Mouse (Mus musculus): ENCODE data around the gene Ppp2r3c. TPM values are rescaled to one million over a fixed set of nuclear protein-coding genes. Genes with fewer than 3 reads are reported as not detected.
"Not testable (repeated sequence)": the region's sequence is repeated elsewhere in the genome, so short reads cannot be mapped to it uniquely, and the experiment has no call there.

The Ppp2r3c gene
- polyA plus RNA-seq, 1 experiment from 2014 or later = 25.6 TPM

- no peak overlapping the region for H3K27ac ChIP-seq (replicated peaks)
- H3K4me1 ChIP-seq (replicated peaks) = no peaks in the 10 kb centered on the region
- H3K36me3 ChIP-seq = peaks cover 5% of the 10 kb centered on the region; the same call in 1 of the 2 replicates
- no peak for ATAC-seq (ENCODE audit: low read depth)
- no peak overlapping the region for H3K4me2 ChIP-seq
- no peak overlapping the region for H3K9ac ChIP-seq
- H3K4me3 ChIP-seq = no peak overlapping the region
- no peaks in the 10 kb centered on the region for H3K9me3 ChIP-seq
- H3K27me3 ChIP-seq = no peaks in the 10 kb centered on the region
- WGBS = 85% methylated on average over 7 of the region's 7 CpGs
These were observed 9.0 kb upstream of the Ppp2r3c start for GRCm38 (mm10) chr12:55311841-55312240.

DNA sequence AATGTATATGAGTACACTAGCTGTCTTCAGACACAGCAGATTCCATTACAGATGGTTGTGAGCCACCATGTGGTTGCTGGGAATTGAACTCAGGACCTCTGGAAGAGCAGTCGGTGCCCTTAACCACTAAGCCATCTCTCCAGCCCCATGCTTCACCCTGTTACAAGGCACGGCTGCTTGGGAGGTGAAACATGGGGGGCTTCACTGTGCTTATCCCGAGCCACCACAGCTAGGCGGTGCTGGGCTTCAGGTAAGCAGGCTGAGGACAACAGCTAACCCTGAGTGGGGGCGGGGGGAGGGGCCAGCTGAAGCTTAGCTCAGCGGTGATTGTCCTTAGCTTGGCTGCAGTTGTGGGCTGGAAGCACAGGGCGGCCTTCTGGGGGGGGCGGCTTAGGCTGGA, 6.7 kb upstream of the Ppp2r3c start:
- Histone ChIP-seq H3K9me3 (no peaks in the 10 kb centered on the region), H3K9ac (no peak overlapping the region), H3K27ac (replicated peaks) (no peak overlapping the region), H3K4me3 (no peak overlapping the region), H3K4me2 (no peak overlapping the region), H3K27me3 (no peaks in the 10 kb centered on the region), H3K36me3 (peaks cover 9% of the 10 kb centered on the region), H3K4me1 (replicated peaks) (peaks cover 6% of the 10 kb centered on the region)
- ATAC-seq (ENCODE audit: low read depth) = no peak
- WGBS = 86% methylated on average over 8 of the region's 8 CpGs

DNA sequence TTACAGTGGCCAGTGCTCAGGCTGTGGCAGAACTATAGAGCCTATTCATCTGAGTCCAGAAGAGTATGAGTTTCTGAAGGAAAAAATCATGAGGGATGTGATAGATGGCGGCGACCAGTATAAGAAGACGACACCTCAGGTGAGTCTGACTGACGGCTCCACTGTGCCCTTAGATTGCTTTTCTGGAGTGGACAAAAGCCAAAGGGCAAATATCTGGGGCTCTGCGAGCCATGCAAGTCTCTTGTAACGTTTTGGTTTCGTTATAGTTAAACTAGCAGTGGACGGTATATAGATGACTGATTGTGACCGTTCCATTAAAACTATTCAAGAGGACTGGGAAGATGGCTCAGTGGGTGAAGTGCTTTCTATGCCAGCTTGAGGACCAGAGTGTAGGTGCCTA, 5.9 kb upstream of the Ppp2r3c start:
- no peaks in the 10 kb centered on the region for H3K27me3 ChIP-seq
- no peak overlapping the region for H3K27ac ChIP-seq (replicated peaks)
- no peak overlapping the region for H3K9ac ChIP-seq
- no peak overlapping the region for H3K4me3 ChIP-seq
- H3K9me3 ChIP-seq = no peaks in the 10 kb centered on the region
- 96% methylated on average over 9 of the region's 9 CpGs for WGBS
- peaks cover 14% of the 10 kb centered on the region for H3K4me1 ChIP-seq (replicated peaks)
- ATAC-seq (ENCODE audit: low read depth) = no peak
- peaks cover 9% of the 10 kb centered on the region for H3K36me3 ChIP-seq
- H3K4me2 ChIP-seq = no peak overlapping the region

DNA sequence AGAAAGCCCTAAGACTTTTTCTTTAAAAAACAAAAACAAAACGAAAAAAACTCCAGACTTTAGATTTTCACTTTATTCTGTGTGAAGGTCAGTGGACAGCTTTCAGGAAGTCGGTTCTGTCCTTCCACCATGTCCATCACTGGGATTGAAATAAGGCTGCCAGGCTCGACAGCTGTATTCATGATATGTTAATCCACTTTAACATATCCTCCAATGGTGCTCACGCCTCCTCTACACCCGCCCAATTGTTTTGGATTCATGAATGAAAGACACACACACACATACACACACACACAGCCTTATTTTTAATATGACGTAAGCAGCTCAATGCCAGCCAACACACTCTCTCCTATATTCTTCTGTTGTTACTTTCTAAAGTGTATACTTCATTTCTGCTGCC, 4.8 kb upstream of the Ppp2r3c start:
- no peaks in the 10 kb centered on the region for H3K27me3 ChIP-seq
- no peak for ATAC-seq (ENCODE audit: low read depth)
- no peaks in the 10 kb centered on the region for H3K9me3 ChIP-seq
- H3K4me1 ChIP-seq (replicated peaks) = peaks cover 18% of the 10 kb centered on the region
- 88% methylated on average over 6 of the region's 6 CpGs for WGBS
- no peak overlapping the region for H3K4me3 ChIP-seq
- no peak overlapping the region for H3K4me2 ChIP-seq
- no peak overlapping the region for H3K9ac ChIP-seq
- no peak overlapping the region for H3K27ac ChIP-seq (replicated peaks)
- H3K36me3 ChIP-seq = peaks cover 9% of the 10 kb centered on the region

- H3K4me1 ChIP-seq (replicated peaks) = peaks cover 25% of the 10 kb centered on the region
- no peak overlapping the region for H3K4me3 ChIP-seq
- H3K27me3 ChIP-seq = no peaks in the 10 kb centered on the region
- no peak overlapping the region for H3K9ac ChIP-seq
- H3K9me3 ChIP-seq = no peaks in the 10 kb centered on the region
- over 99% methylated on average over 4 of the region's 4 CpGs for WGBS
- H3K36me3 ChIP-seq = peaks cover 6% of the 10 kb centered on the region
- no peak for ATAC-seq (ENCODE audit: low read depth)
- H3K27ac ChIP-seq (replicated peaks) = no peak overlapping the region
- H3K4me2 ChIP-seq = no peak overlapping the region
These were observed 3.6 kb upstream of the Ppp2r3c start for GRCm38 (mm10) chr12:55306371-55306770.

- no peaks in the 10 kb centered on the region for H3K27me3 ChIP-seq
- peak overlapping the region; percentile 62 for H3K4me3 ChIP-seq
- 45% methylated on average over 11 of the region's 11 CpGs for WGBS
- H3K9me3 ChIP-seq = no peaks in the 10 kb centered on the region
- H3K36me3 ChIP-seq = peaks cover 23% of the 10 kb centered on the region
- H3K4me1 ChIP-seq (replicated peaks) = peaks cover 44% of the 10 kb centered on the region
- peak overlapping the region; percentile 77 for H3K9ac ChIP-seq
- H3K4me2 ChIP-seq = peak overlapping the region; percentile 73
- no peak for ATAC-seq (ENCODE audit: low read depth)
- peak overlapping the region; percentile 85 for H3K27ac ChIP-seq (replicated peaks)
These were observed 1.1 kb downstream of the Ppp2r3c start for GRCm38 (mm10) chr12:55301472-55302300.

- WGBS = 86% methylated on average over 3 of the region's 3 CpGs
- peaks cover 44% of the 10 kb centered on the region for H3K4me1 ChIP-seq (replicated peaks)
- peaks cover 25% of the 10 kb centered on the region for H3K36me3 ChIP-seq
- no peaks in the 10 kb centered on the region for H3K9me3 ChIP-seq
- H3K27me3 ChIP-seq = no peaks in the 10 kb centered on the region
- H3K27ac ChIP-seq (replicated peaks) = no peak overlapping the region
- H3K9ac ChIP-seq = peak overlapping the region; percentile 77
- peak overlapping the region; percentile 73 for H3K4me2 ChIP-seq
- ATAC-seq (ENCODE audit: low read depth) = no peak
- H3K4me3 ChIP-seq = peak overlapping the region; percentile 62
These were observed 1.9 kb downstream of the Ppp2r3c start for GRCm38 (mm10) chr12:55300820-55301351.

DNA sequence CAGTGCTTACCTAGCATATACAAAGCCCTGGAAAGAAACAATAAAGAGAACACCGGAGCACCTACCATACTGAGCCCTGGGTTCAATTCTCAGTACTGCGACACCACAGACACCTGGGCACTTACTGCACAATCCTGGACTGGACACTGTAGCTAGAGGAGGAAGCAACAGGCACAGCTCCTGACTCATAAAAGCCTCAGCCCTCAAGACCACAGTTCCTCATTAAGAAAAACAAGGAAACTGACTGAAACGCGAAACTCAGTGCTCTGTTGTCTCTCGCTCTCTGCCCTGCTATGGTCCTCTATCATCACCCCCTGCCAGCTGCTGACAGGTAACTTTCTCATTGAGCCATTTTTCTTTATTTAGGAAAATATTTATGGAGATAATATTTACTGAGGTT, 3.5 kb downstream of the Ppp2r3c start, which contains the start of gene 1110008L16Rik:
Gene 1110008L16Rik (plus strand): TSS at position 242 of the 400 bp plus-strand sequence.
- H3K36me3 ChIP-seq = peaks cover 39% of the 10 kb centered on the region
- no peaks in the 10 kb centered on the region for H3K27me3 ChIP-seq
- no peaks in the 10 kb centered on the region for H3K9me3 ChIP-seq
- no peak for ATAC-seq (ENCODE audit: low read depth)
- H3K27ac ChIP-seq (replicated peaks) = no peak within 1 kb of the TSS
- WGBS = 88% methylated on average over 5 of the region's 5 CpGs
- H3K4me2 ChIP-seq = no peak within 1 kb of the TSS
- no peak within 1 kb of the TSS for H3K4me3 ChIP-seq
- H3K9ac ChIP-seq = 0 out of 2 replicates have a peak within 1 kb of the TSS, but pooled peaks have one; percentile 22
- peaks cover 35% of the 10 kb centered on the region for H3K4me1 ChIP-seq (replicated peaks)

- no peaks in the 10 kb centered on the region for H3K27me3 ChIP-seq
- WGBS = 93% methylated on average over 9 of the region's 9 CpGs
- H3K36me3 ChIP-seq = peaks cover 49% of the 10 kb centered on the region
These were observed 4.7 kb downstream of the Ppp2r3c start for GRCm38 (mm10) chr12:55298112-55298511.

DNA sequence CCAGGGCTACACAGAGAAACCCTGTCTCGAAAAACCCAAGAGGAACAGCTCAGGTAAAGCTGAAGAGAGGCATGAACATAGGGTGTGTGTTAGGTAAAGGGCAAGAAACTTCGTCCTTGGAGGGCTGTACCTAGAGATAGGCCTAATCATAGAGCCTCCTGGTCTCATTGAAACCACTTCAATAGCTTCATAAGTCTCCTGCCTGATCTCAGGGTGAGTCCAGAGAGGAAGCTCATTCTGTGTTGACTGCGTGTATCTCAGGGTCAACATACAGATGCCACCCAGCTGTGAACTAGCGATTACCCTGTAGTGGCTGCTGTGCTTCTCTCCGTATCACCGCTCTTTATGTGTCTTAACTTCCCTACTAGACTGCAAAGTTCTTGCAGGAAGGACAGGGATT, 25.2 kb downstream of the Ppp2r3c start:
- ATAC-seq (ENCODE audit: low read depth); H3K4me1 ChIP-seq (replicated peaks); H3K9me3 ChIP-seq; H3K27me3 ChIP-seq; H3K4me2 ChIP-seq; H3K4me3 ChIP-seq; H3K27ac ChIP-seq (replicated peaks); H3K9ac ChIP-seq: not testable (repeated sequence)
- peaks cover 15% of the 10 kb centered on the region for H3K36me3 ChIP-seq
- 94% methylated on average over 3 of the region's 6 CpGs for WGBS

More at GRCm38 (mm10) chr12:55298112-55298511, 4.7 kb downstream of the Ppp2r3c start:
- no peak for ATAC-seq (ENCODE audit: low read depth)
- no peak overlapping the region for H3K4me2 ChIP-seq
- no peak overlapping the region for H3K9ac ChIP-seq
- peaks cover 25% of the 10 kb centered on the region for H3K4me1 ChIP-seq (replicated peaks)
- H3K27ac ChIP-seq (replicated peaks) = no peak overlapping the region
- H3K4me3 ChIP-seq = no peak overlapping the region
- no peaks in the 10 kb centered on the region for H3K9me3 ChIP-seq

DNA sequence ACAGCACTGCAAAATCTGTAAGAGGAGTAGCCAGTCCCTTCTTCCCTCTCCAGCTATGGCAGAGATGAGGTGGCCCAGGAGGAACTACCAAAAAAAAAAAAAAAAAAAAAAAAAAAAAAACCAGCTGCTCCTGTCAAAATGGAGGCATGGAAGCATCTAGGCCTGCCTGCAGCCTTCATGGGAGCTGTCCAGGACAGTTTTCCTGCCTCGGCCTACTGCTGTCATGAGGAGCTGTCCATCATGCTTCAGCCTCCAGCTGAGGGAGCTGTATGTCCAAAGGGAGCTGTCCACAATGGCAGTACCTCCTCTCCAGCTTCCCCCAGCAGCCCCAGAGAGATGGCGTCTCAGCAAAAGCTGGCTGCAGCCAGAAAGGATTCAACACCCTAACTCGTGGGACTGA, 30.6 kb downstream of the Ppp2r3c start:
- Histone ChIP-seq H3K27ac (replicated peaks) (no peak overlapping the region), H3K9ac (no peak overlapping the region), H3K36me3 (no peaks in the 10 kb centered on the region), H3K4me2 (no peak overlapping the region), H3K27me3 (no peaks in the 10 kb centered on the region), H3K9me3 (no peaks in the 10 kb centered on the region), H3K4me1 (replicated peaks) (no peaks in the 10 kb centered on the region), H3K4me3 (no peak overlapping the region)
- no peak for ATAC-seq (ENCODE audit: low read depth)
- 85% methylated on average over 3 of the region's 3 CpGs for WGBS

GRCm38 (mm10) chr12:55263385-55263784, 39.4 kb downstream of the Ppp2r3c start:
- no CpG with 5 or more reads among the region's 5 CpGs for WGBS
- not testable (repeated sequence) for ATAC-seq (ENCODE audit: low read depth); H3K27me3 ChIP-seq; H3K27ac ChIP-seq (replicated peaks); H3K4me1 ChIP-seq (replicated peaks); H3K4me2 ChIP-seq; H3K9ac ChIP-seq; H3K9me3 ChIP-seq; H3K4me3 ChIP-seq
- H3K36me3 ChIP-seq = peaks cover 12% of the 10 kb centered on the region; the same call in 1 of the 2 replicates
